Mouse (Mus musculus): Measurements from ENCODE around the gene Rnase2b. TPM values are rescaled to one million over a fixed set of nuclear protein-coding genes. Genes with fewer than 3 reads are reported as not detected.
"Not testable (repeated sequence)": the region's sequence is repeated elsewhere in the genome, so short reads cannot be mapped to it uniquely, and the experiment has no call there.

Gene Rnase2b
- polyA plus RNA-seq, 1 experiment = not detected

- Histone ChIP-seq H3K27me3 (replicated peaks; ENCODE audit: control insufficient read depth, insufficient read depth, low read length) (no peaks in the 10 kb centered on the region), H3K4me3 (ENCODE audit: insufficient read depth, low read depth, low read length) (no peak overlapping the region), H3K36me3 (ENCODE audit: control insufficient read depth, insufficient read depth, low read length) (no peaks in the 10 kb centered on the region), H3K27ac (ENCODE audit: insufficient read depth, low read depth, low read length) (no peak overlapping the region), H3K4me1 (ENCODE audit: control insufficient read depth, insufficient read depth, low read length) (no peaks in the 10 kb centered on the region)
- 76% methylated on average over 5 of the region's 5 CpGs for whole genome bisulfite sequencing
- TF ChIP-seq POLR2A (IDR thresholded peaks at IDR 0.05; ENCODE audit: low read depth, low read length) = no peak
- no peak for TF ChIP-seq CTCF (conservative IDR thresholded peaks at IDR 0.05; ENCODE audit: insufficient read depth, insufficient read length, low read depth, low read length)
- no peak for DNase-seq
These were observed 9.7 kb upstream of the Rnase2b start for GRCm38 (mm10) chr14:51152249-51152870.

DNA sequence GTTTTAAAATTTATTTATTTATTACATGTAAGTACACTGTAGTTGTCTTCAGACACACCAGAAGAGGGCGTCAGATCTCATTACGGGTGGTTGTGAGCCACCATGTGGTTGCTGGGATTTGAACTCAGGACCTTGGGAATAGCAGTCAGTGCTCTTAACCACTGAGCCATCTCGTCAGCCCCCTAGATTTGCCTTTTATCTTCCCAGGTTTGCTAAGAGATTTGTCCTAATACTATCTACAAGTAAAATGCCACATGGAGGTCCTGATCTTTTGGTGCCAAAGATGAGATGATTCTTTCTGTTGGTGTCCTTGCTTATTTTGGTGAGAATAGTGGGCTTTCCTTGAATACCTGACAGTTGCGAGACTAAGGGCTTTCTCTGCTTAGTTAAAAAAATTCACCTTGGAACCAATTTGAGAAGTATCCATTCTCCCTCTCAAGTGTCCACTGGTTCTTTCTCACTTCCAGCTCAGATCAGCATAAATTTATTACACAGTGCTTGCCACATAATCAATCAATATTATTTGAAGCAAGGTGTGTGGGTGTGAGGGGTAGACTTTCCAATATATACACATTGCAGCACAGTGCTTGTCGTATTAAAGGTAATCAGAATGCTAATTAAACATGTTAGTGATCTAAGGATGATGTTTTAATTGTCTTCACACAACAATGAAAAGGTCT, 5.9 kb upstream of the Rnase2b start:
- no peaks in the 10 kb centered on the region for H3K36me3 ChIP-seq (ENCODE audit: control insufficient read depth, insufficient read depth, low read length)
- no peak for DNase-seq
- no peaks in the 10 kb centered on the region for H3K4me1 ChIP-seq (ENCODE audit: control insufficient read depth, insufficient read depth, low read length)
- H3K4me3 ChIP-seq (ENCODE audit: insufficient read depth, low read depth, low read length) = no peak overlapping the region
- no peak overlapping the region for H3K27ac ChIP-seq (ENCODE audit: insufficient read depth, low read depth, low read length)
- no peaks in the 10 kb centered on the region for H3K27me3 ChIP-seq (replicated peaks; ENCODE audit: control insufficient read depth, insufficient read depth, low read length)
- 72% methylated on average over 5 of the region's 5 CpGs for WGBS
- TF ChIP-seq POLR2A (IDR thresholded peaks at IDR 0.05; ENCODE audit: low read depth, low read length) (no peak), CTCF (conservative IDR thresholded peaks at IDR 0.05; ENCODE audit: insufficient read depth, insufficient read length, low read depth, low read length) (no peak)

DNA sequence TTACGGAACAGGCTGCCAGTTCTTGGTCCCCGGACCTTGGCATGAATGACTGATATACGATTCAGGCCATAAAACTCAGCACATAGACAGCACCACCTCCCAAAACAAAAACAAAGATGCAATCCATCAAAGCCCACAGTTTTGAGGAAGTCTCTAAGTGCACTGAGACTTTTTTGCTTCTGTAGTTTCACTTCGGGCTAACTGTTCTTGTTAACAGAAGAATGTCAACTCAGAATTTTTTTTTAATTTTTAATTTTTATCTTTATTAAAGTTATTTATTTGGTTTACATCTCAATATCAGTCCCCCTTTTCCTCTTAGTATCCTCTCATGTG, 5.4 kb upstream of the Rnase2b start:
- H3K4me1 ChIP-seq (ENCODE audit: control insufficient read depth, insufficient read depth, low read length) = no peaks in the 10 kb centered on the region
- no peak for TF ChIP-seq POLR2A (IDR thresholded peaks at IDR 0.05; ENCODE audit: low read depth, low read length)
- TF ChIP-seq CTCF (conservative IDR thresholded peaks at IDR 0.05; ENCODE audit: insufficient read depth, insufficient read length, low read depth, low read length) = no peak
- H3K27me3 ChIP-seq (replicated peaks; ENCODE audit: control insufficient read depth, insufficient read depth, low read length) = no peaks in the 10 kb centered on the region
- no peak overlapping the region for H3K4me3 ChIP-seq (ENCODE audit: insufficient read depth, low read depth, low read length)
- H3K27ac ChIP-seq (ENCODE audit: insufficient read depth, low read depth, low read length) = no peak overlapping the region
- DNase-seq = no peak
- no peaks in the 10 kb centered on the region for H3K36me3 ChIP-seq (ENCODE audit: control insufficient read depth, insufficient read depth, low read length)
- WGBS = 19% methylated on average over 4 of the region's 4 CpGs

DNA sequence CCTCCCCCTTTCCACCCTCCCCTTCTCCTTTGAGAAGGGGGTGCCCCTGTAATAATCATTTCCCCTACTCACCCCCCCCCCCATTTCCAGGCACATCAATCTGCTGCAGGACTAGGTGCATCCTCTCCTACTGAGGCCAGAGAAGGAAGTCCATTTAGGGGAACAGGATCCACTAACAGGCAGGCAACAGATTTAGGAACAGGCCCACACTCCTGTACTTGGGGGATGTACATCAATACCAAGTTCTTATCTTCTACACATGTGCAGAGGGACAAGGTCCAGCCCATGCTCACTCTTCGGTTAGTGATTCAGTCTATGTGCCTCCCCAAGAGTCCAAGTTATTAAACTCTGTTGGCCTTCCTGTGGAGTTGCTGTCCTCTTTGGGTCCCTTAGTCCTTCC, 5.0 kb upstream of the Rnase2b start:
- Histone ChIP-seq H3K4me3 (ENCODE audit: insufficient read depth, low read depth, low read length) (no peak overlapping the region), H3K4me1 (ENCODE audit: control insufficient read depth, insufficient read depth, low read length) (no peaks in the 10 kb centered on the region), H3K27me3 (replicated peaks; ENCODE audit: control insufficient read depth, insufficient read depth, low read length) (no peaks in the 10 kb centered on the region), H3K36me3 (ENCODE audit: control insufficient read depth, insufficient read depth, low read length) (no peaks in the 10 kb centered on the region), H3K27ac (ENCODE audit: insufficient read depth, low read depth, low read length) (no peak overlapping the region)
- DNase-seq = no peak
- TF ChIP-seq CTCF (conservative IDR thresholded peaks at IDR 0.05; ENCODE audit: insufficient read depth, insufficient read length, low read depth, low read length) = no peak
- no peak for TF ChIP-seq POLR2A (IDR thresholded peaks at IDR 0.05; ENCODE audit: low read depth, low read length)
- WGBS = 88% methylated on average over 1 of the region's 1 CpGs

GRCm38 (mm10) chr14:51163323-51163722, 1.3 kb downstream of the Rnase2b start:
- DNase-seq; H3K27me3 ChIP-seq (replicated peaks; ENCODE audit: control insufficient read depth, insufficient read depth, low read length); H3K4me1 ChIP-seq (ENCODE audit: control insufficient read depth, insufficient read depth, low read length); H3K27ac ChIP-seq (ENCODE audit: insufficient read depth, low read depth, low read length); H3K36me3 ChIP-seq (ENCODE audit: control insufficient read depth, insufficient read depth, low read length); H3K4me3 ChIP-seq (ENCODE audit: insufficient read depth, low read depth, low read length): not testable (repeated sequence)
- WGBS = 56% methylated on average over 6 of the region's 6 CpGs

DNA sequence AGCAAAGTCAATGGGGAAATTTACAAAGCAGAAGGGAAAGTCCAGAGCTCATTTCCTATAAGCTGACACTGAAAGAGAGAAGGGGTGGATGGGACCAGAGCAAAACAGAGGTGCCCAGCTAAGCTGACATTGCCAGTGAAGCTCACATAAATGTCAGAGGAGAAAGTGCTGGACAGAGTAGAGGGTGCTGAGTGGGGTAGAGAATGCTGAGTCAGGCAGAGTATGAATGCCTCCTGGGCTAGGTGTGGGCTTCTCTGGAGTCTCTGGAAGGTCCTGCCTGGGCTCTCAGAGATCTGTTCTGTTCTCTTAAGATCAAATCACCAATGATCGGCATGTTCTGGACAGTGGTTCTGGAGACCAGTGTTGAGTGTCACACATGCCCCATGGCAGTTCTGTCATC, 3.4 kb downstream of the Rnase2b start:
- Histone ChIP-seq H3K36me3 (ENCODE audit: control insufficient read depth, insufficient read depth, low read length) (no peaks in the 10 kb centered on the region), H3K27ac (ENCODE audit: insufficient read depth, low read depth, low read length) (no peak overlapping the region), H3K27me3 (replicated peaks; ENCODE audit: control insufficient read depth, insufficient read depth, low read length) (no peaks in the 10 kb centered on the region), H3K4me1 (ENCODE audit: control insufficient read depth, insufficient read depth, low read length) (no peaks in the 10 kb centered on the region), H3K4me3 (ENCODE audit: insufficient read depth, low read depth, low read length) (no peak overlapping the region)
- 97% methylated on average over 1 of the region's 1 CpGs for WGBS
- TF ChIP-seq CTCF (conservative IDR thresholded peaks at IDR 0.05; ENCODE audit: insufficient read depth, insufficient read length, low read depth, low read length) (no peak), POLR2A (IDR thresholded peaks at IDR 0.05; ENCODE audit: low read depth, low read length) (no peak)
- no peak for DNase-seq

DNA sequence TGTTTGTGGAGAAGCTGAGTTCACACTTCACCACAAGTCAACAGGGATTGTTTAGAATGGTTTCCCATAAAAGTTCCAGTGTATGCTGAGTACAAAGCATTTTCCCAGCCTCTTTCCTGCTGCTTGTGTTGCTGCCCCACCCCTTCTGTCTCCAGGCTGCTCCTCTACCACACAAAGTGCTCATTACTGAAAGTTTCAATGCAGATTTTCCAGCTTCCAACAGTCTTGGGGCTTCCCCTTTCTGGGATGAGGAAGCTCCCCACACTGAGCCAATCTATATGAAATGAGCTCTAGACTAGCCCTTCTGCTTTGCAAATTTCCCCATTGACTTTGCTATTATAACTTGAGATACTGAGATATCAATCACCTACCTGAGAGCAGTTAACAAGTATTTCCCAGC, 4.0 kb downstream of the Rnase2b start:
- H3K27ac ChIP-seq (ENCODE audit: insufficient read depth, low read depth, low read length) = no peak overlapping the region
- no peak for TF ChIP-seq POLR2A (IDR thresholded peaks at IDR 0.05; ENCODE audit: low read depth, low read length)
- TF ChIP-seq CTCF (conservative IDR thresholded peaks at IDR 0.05; ENCODE audit: insufficient read depth, insufficient read length, low read depth, low read length) = no peak
- no peak overlapping the region for H3K4me3 ChIP-seq (ENCODE audit: insufficient read depth, low read depth, low read length)
- no peaks in the 10 kb centered on the region for H3K36me3 ChIP-seq (ENCODE audit: control insufficient read depth, insufficient read depth, low read length)
- H3K27me3 ChIP-seq (replicated peaks; ENCODE audit: control insufficient read depth, insufficient read depth, low read length) = no peaks in the 10 kb centered on the region
- no peaks in the 10 kb centered on the region for H3K4me1 ChIP-seq (ENCODE audit: control insufficient read depth, insufficient read depth, low read length)
- DNase-seq = no peak
